Mouse (Mus musculus): ENCODE measurements around the gene Nufip1.
"Not testable (repeated sequence)": the region's sequence is repeated elsewhere in the genome, so short reads cannot be mapped to it uniquely, and the experiment has no call there.

Nufip1 gene

DNA sequence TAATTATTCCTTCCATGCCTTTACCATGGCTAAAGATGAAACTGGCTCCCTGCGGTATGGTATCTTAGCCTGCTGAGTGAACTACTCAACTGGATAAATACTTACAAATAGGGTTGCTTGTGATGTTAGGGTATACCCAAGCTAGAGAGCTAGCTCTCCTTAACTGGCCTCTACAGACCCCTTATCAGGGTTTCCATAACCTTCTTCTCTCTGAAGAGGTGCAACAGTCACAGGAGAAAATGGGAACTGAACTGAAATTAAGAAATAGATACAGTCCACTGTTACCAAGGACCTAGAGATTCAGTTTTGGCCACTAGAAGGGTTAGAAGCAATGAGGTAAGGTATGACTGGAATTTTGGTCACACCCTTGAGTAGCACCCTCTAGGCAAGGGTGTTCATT, 34.6 kb downstream of the Nufip1 start:
- DNase-seq (ENCODE audit: low spot score), result no peak

DNA sequence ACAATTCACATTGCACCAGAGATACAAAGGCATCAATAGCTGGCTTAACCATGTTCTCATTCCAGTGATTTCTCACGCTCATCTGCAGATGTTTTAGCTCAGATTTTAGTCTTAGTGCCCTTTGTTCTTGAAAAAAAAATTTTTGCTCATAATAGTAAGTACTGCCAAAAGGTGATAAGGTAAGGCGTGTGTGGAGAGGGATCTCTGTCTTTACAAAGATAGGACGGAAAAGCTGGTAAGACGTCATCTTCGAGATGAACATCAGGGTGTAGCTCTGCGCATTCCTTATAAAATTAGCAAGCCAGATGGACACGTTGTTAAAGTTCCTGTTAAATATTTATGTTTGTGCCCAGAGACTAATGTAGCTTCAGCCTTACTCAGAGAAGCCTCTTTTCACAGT, 35.2 kb downstream of the Nufip1 start:
- no peak for DNase-seq (ENCODE audit: low spot score)

DNA sequence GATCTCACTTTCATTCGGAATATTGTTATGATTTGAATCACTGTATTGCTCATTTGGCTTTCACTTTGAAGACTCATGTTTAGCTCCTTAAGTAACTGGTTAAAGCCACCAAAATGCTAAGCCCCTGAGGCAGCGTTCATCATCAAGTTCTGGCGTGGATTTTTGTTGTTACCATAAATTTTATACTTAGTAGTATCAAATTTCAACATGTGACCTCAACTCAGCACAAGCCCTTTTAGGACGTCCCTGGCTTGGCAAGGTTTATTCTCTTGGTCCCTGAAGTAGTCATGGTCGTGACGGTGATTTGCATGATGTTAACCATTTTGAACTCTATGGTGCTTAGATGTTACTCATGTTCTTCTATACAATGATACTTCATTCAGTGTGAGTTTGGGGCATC, 36.4 kb downstream of the Nufip1 start:
- DNase-seq (ENCODE audit: low spot score), result no peak

DNA sequence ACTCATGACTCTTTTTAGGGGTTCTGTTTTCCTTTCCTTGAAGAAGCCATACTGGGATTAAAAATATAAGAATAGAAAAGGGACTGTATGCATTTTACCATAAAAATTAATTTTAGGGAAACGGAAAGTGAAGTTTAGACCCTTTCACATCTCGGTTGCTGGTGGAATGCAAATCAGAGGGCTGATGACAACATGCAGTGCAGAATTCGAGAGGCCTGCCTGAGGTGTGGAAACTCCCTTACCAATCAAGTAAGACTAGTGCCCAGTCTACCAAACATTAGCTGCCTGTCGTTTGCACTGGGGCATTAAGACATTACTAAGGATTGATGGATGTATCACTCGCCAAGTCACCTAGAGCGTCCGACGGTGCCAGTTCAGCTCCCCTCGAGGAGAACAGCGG, 37.6 kb downstream of the Nufip1 start:
- no peak for DNase-seq (ENCODE audit: low spot score)

DNA sequence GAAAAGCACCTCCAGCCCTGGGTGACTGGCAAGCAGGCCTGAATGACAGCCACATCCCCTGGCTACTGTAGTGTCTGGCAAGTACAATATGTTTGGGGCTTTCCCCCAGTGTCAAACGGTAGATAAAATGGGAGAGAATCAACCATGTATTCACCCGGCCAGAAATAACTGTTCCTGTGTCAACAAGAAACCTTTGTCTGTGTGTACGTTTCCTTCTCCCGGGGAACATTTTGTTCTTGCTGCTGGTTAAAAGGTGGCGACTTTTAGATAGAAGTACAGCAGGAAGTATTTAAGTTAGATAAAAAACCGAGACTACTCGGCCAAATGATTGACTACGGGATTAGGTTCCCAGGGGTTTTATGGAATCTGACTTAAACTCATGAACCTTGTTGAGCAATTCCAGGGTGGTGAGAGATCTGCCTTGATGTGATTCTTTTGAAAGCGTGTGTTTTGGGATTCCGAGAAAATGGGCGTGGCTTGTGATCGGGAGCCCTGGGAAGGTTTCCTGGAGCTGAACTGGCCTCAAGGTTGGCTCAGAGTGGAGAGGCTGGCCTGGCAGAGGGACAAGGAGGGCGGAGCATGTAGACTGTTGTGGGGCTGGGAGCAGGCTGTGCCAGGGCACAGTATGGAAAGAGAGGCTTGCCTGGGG, 39.0 kb downstream of the Nufip1 start:
- DNase-seq (ENCODE audit: low spot score), result peak; percentile 73

DNA sequence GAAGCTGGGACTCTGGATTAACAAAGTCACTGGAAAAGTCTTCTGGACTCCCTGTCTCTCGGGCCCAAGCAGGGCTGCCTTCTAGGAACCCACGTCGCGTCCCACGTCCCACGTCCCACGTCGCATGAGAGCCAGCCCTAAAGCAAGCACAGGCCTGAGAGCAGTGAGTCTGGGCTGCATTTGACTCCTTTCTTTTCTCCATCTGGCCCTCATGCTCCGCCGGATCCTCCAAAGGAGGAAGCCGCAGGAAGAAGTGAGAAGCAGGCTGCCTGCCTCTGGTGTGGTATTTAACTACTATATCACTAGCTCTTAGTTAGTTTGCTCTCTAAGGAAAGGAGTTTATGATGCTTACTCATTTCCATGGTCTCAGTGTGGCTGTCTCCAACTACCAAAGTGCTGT, 39.8 kb downstream of the Nufip1 start:
- DNase-seq (ENCODE audit: low spot score), result no peak

DNA sequence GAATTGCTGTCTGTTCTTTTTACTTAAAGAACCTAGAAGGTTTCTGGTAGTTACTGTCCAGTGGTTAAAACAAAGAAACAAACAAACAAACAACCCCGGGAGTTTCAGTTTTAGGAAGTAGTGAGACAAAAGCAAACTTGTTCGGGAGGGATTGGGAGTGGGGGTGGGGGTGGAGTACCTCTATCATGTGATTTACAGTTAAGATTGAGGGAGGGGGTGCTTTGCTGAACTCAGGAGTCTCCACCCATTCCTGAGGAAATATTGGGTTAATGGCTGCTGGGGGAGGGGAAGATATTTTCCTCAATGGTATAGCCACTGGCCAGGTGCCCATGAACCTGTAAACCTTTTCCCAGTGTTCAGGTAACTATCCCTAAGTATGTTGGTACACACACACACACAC, 40.3 kb downstream of the Nufip1 start:
- no peak for DNase-seq (ENCODE audit: low spot score)

DNA sequence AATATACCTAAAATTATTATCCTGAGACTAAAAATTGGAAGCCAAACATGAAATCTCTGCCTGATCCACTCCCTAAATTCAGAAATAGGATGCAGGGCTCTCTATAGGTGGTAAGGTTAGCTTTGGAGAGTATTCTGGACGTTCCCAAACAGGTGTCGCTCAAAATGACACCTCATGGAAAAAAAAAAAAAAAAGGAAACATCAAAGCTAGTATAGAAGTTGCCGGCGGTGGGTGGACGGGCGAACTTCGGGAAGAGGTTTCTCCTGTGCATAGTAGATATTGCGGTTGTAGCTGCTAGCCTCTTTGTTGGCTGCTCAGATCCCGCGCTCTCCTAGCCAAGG, 41.1 kb downstream of the Nufip1 start:
- no peak for DNase-seq (ENCODE audit: low spot score)

DNA sequence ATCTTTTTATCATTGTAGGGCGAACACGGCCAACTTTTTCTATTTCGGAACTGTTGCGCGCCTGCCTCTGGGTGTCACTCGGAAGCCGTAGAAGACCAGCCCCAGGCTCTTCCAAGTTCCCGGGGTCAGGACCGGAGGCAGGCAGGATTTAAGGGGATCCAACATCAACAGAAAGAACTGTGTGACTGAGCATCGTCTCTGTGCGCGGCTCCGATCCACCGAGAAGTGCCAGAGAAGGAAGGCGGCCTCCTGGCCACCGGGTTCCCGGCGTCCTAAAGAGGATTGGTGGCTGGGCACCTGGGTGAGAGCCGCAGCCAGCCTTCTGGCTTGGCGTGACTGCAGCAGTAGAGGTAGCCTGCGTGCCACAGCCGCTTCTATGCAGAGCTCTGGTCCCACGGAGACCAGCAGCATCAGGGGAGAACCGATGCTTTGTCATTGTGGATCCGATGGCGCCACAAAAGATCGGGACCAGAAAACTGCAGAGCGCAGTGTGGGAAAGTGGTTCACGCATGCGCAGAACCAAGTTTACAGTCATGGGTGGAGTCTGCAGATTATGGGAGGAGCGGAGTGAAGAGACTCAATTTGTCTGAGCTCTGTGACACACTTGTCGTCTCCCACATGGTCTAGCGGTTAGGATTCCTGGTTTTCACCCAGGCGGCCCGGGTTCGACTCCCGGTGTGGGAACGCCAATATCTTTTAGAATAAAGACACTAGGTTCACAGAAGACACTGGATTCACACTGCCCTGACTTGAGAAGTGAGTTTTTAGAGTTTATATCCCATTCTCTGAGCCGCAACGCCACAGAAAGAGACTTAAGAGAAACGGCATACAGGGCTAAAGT, 41.7 kb downstream of the Nufip1 start:
- peak; percentile 95 for DNase-seq (ENCODE audit: low spot score)

DNA sequence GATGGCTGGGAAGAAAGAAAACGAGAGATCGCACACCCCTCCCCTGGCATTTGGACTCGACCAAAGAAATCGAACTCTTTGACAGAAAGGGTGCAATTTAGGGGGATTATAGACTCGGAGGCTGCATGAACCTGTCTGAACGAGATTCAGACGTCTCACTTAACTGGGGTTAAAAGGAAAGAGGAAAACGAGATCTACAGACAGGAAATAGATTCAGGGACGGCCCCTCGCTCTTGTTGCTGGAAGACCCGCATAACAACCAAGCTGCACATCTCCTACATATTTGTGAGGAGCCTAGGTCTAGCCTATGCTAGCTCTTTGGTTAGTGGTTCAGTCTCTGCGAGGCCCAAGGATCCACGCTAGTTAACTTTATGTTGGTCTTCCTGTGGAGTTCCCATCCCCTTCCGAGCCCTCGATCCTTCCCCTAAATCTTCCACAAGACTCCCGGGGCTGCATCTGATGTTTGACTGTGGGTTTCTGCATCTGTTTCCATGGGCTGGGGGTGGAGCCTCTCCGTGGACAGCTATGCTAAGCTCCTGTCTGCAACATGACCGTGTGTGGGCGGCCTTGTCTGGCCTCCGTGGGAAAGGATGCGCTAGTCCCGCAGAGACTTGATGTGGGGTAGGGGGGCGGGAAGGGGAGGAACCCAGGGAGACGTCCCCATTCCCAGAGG, 42.4 kb downstream of the Nufip1 start:
- no peak for DNase-seq (ENCODE audit: low spot score)

DNA sequence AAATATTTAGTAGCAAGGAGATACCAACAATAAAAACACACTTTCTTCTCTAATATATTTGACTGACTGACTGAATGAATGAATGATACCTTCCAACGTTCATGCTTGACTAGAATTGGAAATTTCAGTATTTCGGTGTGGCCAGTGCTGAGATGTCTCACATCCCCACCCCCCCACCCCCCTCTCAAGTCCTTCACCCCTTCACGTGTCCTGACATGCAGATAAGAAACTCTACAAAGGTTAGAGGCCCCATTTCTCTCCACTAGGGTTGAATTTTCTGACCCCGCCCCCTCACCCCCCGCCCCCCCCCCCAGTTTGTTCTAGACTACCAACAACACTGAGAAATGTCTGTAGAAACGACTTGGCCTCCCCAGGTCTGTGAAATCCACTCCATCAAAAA, 43.1 kb downstream of the Nufip1 start:
- DNase-seq (ENCODE audit: low spot score), result no peak

DNA sequence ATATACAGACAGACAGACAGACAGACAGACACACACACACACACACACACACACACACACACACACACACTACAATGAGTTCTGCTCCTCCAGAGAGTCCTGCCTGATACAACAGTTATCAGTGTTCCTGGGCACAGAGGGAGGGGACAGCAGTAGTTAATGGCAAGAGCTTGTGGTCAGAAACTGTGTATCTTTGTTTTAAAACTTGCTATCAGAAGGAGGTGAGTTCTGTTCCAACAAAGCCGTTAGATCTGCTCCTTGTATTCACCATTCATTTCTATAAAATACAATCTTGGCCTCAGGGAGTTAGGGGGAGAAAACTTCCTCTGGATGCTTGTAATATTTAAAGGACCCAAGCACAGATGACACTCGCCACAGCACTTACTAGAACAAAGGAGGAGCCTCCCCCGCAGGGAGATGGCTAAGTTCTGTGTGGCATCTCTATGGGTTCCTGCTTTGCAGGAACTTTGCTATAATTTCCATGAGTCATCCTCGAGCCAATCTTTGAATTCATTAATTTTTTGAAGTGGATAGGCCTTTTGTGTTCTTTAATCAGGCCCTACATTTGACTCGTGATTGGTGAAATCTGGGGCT, 47.6 kb downstream of the Nufip1 start:
- DNase-seq (ENCODE audit: low spot score), result no peak

DNA sequence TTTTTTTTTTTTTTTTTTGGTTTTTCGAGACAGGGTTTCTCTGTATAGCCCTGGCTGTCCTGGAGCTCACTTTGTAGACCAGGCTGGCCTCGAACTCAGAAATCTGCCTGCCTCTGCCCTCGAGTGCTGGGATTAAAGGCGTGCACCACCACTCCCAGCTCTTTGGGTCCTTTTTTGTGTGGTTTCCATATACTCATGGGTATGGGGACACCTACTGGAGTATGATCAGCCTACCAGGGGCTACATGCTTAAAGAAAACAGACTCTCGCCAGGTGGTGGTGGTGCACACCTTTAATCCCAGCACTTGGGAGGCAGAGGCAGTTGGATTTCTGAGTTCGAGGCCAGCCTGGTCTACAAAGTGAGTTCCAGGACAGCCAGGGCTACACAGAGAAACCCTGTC, 49.9 kb downstream of the Nufip1 start:
- not testable (repeated sequence) for DNase-seq (ENCODE audit: low spot score)

DNA sequence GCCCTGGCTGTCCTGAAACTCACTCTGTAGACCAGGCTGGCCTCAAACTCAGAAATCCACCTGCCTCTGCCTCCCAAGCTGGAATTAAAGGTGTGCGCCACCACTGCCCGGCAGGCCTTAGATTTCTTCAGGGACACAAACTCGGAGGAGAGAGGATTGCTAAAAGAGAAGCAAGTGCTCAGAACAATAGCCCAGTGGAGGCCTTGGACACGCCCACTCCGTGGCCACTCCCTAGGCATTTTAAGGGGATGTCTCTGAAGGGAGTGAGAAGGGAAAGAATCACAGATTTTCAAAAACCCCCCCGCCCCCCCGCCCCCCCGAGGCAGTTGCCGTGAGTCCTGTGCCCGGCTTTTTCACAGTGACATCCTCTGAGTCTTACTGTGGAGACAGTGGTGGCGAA, 53.5 kb downstream of the Nufip1 start:
- no peak for DNase-seq (ENCODE audit: low spot score)

DNA sequence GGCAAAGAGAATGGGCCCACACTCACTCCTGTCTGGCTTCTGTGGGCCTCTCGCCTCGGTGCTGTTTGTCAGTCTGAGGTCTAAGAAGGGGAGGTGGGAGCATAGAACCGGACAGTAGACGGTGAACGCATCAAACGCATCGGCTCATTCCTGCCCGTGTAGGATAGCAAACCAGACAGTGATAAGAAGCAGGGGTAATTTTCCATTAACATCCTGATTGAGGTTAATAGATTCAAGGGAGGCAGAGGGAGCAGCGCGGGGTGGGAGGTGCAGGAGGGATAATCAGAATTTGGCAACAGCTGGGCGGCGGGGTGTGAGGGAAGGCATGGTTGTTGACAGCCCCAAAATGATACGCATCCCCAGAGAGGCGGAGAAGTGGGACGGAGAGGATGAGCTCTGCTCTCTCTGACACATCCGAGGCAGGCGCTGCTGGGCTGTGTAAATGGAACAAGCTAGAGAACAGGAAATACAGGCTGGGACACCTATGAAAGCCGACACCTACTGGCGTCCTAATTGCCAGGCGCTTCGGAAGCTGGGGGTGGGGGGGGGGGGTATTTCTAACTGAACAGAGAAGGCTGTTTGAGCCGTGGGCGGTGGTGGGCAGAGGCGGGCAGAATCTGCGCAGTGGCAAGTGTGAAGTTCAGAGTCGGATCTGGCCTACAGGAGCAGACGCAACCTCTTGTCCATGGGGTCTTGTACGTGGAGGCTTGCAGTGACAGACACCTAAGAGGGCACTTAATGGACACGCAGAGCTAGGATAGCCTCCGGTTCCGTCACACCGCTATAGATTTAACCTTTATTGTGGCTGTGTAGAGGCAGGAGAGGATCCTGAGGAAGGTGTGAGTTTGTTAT, 54.4 kb downstream of the Nufip1 start:
- no peak for DNase-seq (ENCODE audit: low spot score)

DNA sequence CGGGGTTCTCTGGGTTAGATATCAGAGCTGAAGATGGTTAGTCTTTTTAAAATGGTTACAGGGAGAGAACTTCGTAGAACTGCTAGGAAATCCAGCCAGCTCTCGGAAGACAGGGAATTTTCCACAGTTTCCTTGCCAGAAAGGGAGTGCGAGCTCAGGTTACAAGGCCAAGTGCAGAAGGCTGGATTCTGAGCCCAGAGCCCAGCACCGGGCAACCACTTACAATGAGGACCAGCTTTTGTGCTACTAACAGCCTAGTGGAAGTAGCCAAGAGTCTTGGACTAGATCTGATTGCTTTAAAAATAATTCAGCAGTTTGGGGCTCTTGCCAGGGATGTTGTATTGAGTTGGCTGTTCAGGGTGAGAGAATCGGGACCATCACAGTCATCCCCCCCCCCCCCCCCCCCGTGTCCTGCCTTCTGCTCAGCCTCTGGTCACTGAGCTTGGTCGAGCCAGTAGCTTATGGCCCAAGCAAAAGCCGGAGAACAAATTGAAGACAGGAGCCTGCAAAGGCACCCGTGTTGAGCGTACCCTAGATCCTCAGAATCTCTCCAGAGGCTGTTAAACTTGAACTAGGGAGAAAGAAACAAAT, 59.3 kb downstream of the Nufip1 start:
- peak; percentile 31 for DNase-seq (ENCODE audit: low spot score)

DNA sequence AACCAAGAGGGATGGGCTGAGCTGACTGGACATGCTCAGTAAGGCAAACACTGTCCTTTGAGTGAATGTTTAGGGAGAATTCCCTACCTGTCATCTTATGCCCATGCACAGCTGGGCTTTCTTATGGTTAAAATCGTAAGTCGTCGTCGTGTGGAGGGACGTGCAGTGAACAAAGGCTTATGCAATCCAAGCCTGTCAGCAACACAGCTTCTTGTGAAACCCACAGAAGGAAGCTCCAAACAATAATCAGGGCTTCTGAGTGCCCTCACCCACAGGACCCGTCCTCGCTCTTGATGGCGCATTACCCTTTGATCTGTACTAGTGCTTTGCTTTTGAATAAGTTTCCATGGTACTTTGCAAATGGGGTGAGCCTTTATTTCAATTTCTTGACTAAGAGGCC, 60.6 kb downstream of the Nufip1 start:
- no peak for DNase-seq (ENCODE audit: low spot score)

DNA sequence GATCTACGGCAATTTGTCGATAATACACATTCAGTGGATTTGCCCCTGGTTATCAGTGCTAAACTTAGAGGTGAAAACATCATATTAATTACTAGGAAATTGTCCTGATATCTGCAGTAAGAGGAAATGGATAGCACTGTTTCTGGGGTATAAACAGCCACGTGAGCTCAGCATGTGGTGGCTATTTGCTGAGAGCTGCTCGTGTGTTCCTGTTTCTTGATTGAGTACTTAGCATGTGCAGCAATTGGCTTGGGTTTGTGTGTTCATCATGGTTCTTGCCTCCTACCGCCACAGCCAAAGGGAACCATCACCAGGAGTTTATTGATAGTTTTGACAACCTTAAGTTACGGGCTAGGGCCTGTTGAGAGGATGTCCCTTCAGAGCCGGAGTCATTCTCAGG, 63.6 kb downstream of the Nufip1 start:
- no peak for DNase-seq (ENCODE audit: low spot score)

DNA sequence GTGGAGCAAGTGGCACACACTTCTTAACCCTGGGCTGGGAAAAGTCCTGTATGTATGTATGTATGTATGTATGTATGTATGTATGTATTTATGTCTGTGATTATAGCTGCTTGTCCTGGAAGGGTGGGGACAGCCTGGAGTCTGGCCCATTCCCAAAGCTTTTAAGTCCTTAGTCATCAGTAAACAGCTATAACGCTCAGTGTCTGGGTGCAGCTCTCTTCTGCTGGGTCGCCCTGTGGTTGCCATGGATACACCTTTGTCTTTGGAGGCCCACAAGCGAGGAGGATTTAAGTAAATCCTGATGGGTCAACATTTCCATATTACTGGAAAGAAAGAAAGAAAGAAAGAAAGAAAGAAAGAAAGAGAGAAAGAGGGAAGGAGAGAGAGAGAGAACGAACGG, 65.1 kb downstream of the Nufip1 start:
- no peak for DNase-seq (ENCODE audit: low spot score)

DNA sequence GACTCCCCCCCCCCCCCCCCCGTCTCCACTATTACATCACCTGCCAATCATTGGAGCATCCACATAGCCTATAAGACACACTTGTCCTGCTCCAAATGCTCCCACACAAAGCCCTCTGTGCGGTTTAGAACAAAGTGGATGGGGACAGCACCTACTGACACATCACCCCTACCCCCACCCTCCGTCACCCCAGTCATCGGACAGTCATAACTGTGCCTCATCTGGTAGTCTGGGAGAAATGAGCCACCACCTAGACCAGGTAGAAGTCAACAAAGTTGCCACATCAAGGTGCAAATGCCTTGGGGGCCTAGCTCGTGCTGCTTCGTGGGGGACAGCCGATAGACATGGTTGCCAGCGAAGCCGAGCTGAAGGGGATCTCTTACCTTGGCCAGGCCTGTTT, 66.5 kb downstream of the Nufip1 start:
- DNase-seq (ENCODE audit: low spot score), result no peak

DNA sequence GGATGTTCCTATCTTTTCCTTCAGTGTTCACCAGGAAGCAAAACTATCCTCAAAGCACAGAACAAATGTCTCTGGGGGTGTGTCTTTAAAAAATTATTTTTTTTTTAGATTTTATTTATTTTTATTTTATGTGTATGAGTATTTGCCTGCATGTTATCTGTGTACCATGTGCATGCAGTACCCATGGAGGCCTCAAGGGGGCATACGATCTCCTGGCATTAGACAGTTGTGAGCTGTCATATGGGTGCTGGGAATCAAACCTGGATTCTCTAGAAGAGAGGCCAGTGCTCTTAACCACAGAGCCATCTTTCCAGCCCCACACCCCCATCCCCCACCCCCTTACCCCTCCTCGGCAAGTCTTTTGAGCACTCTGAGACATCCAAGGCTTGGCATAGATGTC, 67.8 kb downstream of the Nufip1 start:
- no peak for DNase-seq (ENCODE audit: low spot score)

DNA sequence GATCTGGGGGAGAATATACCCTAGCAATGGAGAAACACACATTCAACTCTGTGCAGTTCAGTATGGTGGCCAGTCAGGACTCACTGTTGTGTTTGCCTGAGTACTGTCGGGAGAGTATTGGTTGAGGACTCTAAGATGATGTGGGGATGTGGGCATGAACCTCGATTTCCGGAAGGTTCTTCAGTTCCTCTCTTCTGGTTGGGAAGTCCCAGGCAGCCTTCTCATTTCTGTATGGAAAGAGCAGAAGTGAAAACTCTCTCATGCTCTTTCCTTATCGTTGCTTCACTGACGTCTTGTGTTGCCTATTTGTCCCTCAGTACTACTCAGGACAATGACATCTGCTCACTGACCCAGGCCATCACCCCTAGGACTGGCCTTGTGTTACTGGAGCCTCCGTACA, 68.7 kb downstream of the Nufip1 start:
- DNase-seq (ENCODE audit: low spot score), result no peak

Data from ovary, postnatal 14 days (tissue).